Mouse (Mus musculus): Measurements from ENCODE around the gene Atic.

- TF ChIP-seq TCF12 (IDR thresholded peaks at IDR 0.05; ENCODE audit: low read depth, low read length) (no peak), MAX (IDR thresholded peaks at IDR 0.05; ENCODE audit: low read length) (no peak), CTCF (conservative IDR thresholded peaks at IDR 0.05 in 1 of 2, IDR thresholded peaks at IDR 0.05 in 1 of 2; ENCODE audit: low read depth in 2 of 2, low read length in 2 of 2) (no peak), POLR2A (IDR thresholded peaks at IDR 0.05; ENCODE audit: low read depth, low read length) (no peak), MEF2A (IDR thresholded peaks at IDR 0.05; ENCODE audit: borderline replicate concordance, low read depth, low read length) (no peak), TBP (conservative IDR thresholded peaks at IDR 0.05; ENCODE audit: low read depth, low read length) (no peak)
Measured at GRCm38 (mm10) chr1:71540437-71540836, 16.5 kb upstream of the Atic start.

All from CH12.LX (cell line).